Mouse (Mus musculus) induced T-regulatory cell, adult 2 months (primary cell): ENCODE measurements around the gene Tpi1.

Experiments
- DNase-seq: peaks from one replicate; pipeline ENCODE4 v3.0.0-alpha.2; 2012; ENCODE audit warnings: low read depth

Gene Tpi1

DNA sequence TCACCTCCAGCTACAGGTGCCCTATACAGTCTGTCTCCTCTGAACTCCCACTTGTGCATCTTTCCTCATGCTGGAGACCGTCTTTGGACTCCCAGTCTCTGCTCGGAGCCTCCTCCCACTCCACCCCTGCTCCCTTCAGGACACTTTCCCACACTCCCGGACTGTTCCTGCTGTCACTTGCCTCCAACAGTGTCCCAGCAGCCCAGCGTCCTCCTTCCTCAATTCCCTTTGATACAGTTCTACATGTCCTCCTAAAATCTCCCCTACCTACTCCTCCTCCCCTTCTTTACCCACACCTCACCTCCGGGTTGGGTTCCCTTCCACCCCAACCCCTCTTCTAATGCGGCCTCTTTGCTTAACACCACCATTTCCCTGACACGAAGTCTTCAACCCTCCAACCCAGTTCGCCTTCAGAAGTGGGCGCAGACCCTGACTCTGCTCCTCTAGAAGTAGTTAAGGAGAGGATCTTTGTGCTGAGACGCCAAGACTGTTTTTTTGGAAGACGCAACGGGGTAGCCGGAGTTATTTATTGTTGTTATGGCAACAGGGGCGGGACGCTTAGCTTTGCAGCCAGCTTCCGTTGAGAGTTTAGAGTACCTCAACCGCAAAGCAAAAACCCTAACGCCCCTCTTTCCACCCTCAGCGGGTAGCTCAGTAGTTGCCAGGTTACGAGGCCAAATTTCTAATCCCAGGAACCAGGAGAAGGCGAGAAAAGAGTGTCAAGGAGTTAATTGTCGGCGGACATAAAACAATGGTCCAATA is 34.7 kb downstream of the Tpi1 start, which contains the start of gene Lrrc23:
Lrrc23 (minus strand) TSS at position 506 of the 762 bp plus-strand sequence.
- peak; percentile 96 for DNase-seq

GRCm38 (mm10) chr6:124770511-124770910 is 43.6 kb downstream of the Tpi1 start:
- DNase-seq: no peak

- DNase-seq: no peak
Observed at GRCm38 (mm10) chr6:124770013-124770412, 44.1 kb downstream of the Tpi1 start.

DNA sequence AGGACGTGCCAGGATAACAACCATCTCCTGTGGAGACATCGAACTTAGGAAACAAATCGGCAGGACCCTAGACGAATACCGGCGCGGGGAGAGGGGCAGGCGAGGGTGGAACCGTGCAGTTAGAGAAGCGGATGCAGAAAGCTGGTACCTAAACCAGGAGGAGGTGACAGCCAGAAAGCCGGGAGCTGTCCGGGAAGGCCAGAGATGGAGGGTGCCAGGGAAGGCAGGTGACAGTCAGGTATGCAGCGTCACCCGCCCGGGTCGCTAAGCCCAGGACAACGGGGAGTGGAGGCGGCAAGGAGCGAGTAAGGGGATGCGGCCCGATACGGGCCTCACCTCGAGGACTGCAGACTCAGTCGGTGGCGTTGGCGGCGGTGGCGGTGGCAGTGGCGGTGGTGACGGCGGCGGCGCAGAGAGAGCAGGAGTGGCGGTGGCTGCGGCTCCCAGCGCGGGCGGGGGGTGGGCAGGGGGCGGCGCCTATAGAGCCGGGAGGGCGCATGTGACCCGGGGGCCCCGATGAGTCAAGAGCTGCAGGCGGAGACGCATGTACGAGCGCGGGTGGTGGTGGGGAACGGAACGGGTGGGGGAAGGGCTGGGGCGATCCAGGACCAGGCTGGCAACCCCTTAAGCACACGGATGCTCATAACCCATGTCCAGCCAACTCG is 44.9 kb downstream of the Tpi1 start, which contains the start of gene Eno2:
Eno2 (minus strand) TSS at position 573 of the 665 bp plus-strand sequence.
- DNase-seq: peak; percentile 75

GRCm38 (mm10) chr6:124768704-124769044 is 45.4 kb downstream of the Tpi1 start:
- DNase-seq: no peak

DNA sequence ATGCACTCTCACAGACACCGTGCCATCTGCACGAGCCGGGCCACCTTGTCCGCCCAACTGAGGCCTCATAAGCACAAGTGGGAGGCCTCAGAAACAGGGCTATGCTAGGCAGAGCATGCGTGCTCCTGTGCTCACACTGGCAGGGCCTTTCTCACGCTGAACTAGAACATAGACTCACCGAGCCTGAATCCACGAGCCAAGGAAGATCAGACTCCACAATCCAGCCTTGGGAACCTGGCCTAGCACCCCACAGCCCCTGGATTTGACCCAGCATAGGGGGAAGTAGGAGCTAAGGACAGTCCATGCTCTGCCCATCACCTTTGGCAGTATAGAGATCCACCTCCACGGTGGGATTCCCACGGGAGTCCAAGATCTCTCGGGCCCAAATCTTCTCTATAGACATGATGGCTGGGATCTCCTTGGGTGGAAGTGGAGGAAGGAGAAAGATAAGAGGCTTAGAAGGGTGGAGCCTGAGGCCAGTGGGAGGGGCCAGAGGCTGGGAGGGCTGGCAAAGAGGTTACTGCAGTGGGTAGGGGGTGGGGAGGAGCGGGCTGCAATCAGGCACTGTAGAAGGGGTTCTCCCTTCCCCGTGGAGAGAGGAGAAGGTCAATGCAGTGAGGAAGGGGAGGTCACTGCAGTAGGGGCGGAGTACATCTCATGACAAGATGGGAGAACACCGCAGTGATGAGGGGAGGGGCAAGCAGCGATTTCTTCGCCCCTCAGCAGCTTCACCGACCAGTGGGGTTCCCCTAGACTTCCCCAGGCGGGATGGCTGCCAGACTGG is 46.0 kb downstream of the Tpi1 start:
- DNase-seq: peak; percentile 63

GRCm38 (mm10) chr6:124767536-124767919 is 46.6 kb downstream of the Tpi1 start:
- DNase-seq: no peak

DNA sequence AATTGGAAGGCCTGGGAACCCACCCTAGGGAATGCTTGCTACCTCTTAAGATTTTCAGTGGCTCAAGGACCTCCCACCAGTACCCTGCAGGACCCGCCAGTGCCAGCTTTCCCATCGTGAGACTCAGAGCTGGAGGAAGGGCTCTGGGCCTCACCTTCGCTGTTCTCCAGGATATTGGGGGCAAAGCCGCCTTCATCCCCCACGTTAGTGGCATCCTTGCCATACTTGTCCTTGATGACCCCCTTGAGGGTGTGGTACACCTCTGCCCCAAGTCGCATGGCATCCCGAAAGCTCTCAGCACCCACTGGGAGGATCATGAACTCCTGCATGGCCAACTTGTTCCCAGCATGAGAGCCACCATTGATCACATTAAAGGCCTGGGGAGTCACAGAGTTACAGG is 48.1 kb downstream of the Tpi1 start:
- no peak for DNase-seq
